Mouse (Mus musculus): ENCODE data around the gene Chpf2. TPM values are rescaled to one million over a fixed set of nuclear protein-coding genes. Genes with fewer than 3 reads are reported as not detected.
A peak's percentile ranks its signal among the peaks of the same experiment; 100 is the strongest.

Chpf2 gene
- total RNA-seq, 1 experiment from 2014 or later = 37.9 TPM

- no peak for ATAC-seq (ENCODE audit: extremely low read depth, insufficient number of reproducible peaks, low FRiP score, poor library complexity, severe bottlenecking)
Measured at GRCm38 (mm10) chr5:24589511-24590500, 3.3 kb downstream of the Chpf2 start.

- no peak for ATAC-seq (ENCODE audit: extremely low read depth, insufficient number of reproducible peaks, low FRiP score, poor library complexity, severe bottlenecking)
Measured at GRCm38 (mm10) chr5:24591268-24591721, 4.8 kb downstream of the Chpf2 start.

DNA sequence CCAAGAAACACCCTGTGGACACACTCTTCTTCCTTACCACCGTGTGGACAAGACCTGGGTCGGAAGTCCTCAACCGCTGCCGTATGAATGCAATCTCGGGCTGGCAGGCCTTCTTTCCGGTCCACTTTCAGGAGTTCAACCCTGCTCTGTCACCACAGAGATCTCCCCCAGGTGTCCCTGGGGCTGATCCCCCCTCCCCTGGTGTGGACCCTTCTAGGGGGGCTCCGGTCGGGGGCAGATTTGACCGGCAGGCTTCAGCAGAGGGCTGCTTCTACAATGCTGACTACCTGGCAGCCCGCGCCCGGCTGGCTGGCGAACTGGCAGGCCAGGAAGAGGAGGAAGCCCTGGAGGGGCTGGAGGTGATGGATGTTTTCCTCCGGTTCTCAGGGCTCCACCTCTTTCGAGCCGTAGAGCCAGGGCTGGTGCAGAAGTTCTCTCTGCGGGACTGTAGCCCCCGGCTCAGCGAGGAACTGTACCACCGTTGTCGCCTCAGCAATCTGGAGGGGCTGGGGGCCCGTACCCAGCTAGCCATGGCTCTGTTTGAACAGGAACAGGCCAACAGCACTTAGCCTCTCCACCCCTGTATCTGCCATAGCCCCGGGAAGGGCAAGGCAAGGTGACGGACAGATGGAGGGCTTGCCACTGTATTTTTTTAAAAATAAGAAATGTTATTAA is 5.4 kb downstream of the Chpf2 start:
- ATAC-seq (ENCODE audit: extremely low read depth, insufficient number of reproducible peaks, low FRiP score, poor library complexity, severe bottlenecking) = no peak

DNA sequence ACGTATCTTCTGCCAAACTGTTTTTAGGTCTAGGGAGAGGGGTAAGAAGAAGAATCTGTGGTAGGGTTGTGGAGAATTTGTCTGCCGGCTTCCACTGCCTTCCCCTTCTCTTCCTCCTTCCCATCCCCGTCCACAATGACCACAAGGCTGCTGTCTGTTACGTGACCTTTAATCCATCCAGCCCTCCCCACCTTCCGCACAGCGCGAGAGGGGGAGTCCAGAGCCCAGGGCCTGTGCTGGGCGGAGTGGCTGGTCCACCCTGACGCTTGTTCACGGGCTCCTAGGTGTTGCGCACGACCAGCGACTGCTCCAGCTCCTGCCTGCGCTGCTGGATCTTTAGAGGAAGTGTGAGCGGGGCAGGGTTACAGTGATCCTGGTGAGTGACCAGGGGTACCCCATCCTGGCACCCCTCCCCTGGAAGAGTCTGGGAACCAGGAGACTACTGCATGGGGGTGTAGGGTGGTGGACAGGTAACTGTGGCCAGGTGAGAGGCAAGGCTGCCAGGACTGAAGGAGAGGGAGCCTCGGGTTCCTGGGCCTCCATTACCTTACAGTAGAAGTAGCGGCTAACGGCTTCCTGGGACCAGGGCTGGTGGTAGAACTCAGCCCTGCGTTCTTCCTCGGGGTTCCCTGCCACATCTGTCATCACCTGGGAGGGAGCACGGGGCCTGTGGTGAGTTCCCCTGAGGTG is 6.1 kb downstream of the Chpf2 start:
- ATAC-seq (ENCODE audit: extremely low read depth, insufficient number of reproducible peaks, low FRiP score, poor library complexity, severe bottlenecking) = no peak

DNA sequence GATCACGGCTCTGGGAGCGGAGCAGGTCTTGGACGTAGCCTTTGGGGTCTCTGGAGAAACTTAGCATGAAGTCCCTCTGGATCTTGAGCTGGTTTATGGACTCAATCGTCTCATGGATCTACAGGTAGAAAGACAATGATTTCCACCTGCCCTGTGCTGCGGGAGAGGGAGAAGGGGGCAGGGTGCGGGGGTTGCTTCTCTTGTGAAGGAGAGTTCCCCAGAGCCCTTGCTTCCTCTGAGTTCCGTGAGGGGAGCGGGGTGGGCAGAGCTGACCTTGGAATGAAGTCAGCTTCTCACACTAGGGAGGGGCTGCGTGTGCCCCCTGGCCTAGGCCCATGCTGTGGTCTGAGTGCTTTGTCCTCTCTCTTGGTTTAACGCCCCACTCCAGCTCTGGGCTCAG is 6.7 kb downstream of the Chpf2 start:
- no peak for ATAC-seq (ENCODE audit: extremely low read depth, insufficient number of reproducible peaks, low FRiP score, poor library complexity, severe bottlenecking)

- no peak for ATAC-seq (ENCODE audit: extremely low read depth, insufficient number of reproducible peaks, low FRiP score, poor library complexity, severe bottlenecking)
Measured at GRCm38 (mm10) chr5:24593928-24594327, 7.4 kb downstream of the Chpf2 start.

DNA sequence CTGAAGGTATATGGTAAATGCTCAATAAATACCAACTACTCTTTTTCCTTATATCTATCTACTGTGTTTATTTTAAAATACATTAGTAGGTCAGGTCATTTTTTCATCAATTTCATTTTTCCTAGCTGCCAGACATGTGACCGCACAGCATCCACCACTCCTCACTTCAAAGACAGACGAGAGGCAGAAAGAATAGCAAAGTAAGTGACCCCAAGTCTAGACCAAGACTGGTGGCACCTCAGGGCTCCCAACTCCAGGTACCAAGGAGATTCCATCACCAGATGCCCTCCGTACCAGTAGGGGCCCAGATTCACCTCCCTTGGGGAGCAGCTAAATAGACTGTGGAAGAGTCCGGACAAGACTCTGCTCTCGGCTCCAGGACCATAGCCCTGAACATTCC is 7.8 kb downstream of the Chpf2 start:
- no peak for ATAC-seq (ENCODE audit: extremely low read depth, insufficient number of reproducible peaks, low FRiP score, poor library complexity, severe bottlenecking)

DNA sequence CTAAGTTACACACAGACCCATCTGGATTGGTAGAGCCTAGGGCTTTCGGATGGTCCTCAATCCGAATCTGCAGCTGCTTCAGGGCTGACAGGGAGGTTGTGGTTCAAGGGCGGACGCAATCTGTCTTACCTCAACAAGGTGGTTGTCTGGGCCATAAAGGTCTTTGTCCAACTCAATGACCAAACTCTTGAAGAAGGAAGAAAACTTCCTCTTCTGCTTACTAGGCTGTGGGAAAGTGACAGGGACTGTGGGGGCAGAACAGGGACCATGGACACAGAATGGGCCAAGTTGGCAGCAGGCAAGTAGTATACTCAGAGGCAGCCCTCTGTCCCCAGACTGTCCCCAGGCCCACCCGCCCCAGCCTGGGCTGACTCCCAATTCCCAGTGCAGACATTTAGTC is 8.7 kb downstream of the Chpf2 start:
- ATAC-seq (ENCODE audit: extremely low read depth, insufficient number of reproducible peaks, low FRiP score, poor library complexity, severe bottlenecking) = no peak

DNA sequence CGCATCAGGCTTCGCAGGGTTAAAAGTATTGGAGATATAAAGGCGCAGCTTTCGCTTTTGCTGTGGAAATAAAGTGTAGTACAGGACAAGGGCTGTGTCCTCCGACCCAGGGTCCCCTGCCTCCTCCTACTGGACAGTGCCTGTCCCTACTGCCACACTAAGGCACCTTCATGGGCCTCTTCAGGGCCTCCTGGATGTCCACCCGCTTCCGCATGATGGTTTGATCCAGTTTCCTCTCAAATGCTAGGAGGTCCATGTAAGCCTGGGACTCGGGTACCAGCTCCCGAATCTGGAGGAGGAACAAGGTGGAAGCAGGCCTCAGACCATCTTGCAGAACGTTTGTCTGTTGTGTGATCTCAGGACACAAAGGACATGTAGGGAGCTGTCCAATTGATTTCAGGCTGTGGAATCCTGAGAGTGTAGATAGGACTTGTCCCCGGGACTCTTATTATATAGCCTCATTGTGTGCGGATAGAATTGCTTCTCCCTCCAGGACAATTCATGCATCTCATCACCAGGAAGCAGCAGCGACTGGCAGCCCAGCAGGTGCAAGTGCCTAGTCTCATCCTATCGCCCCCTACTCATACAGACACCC is 9.3 kb downstream of the Chpf2 start:
- ATAC-seq (ENCODE audit: extremely low read depth, insufficient number of reproducible peaks, low FRiP score, poor library complexity, severe bottlenecking) = no peak

GRCm38 (mm10) chr5:24596519-24597171 is 10.1 kb downstream of the Chpf2 start:
- ATAC-seq (ENCODE audit: extremely low read depth, insufficient number of reproducible peaks, low FRiP score, poor library complexity, severe bottlenecking) = peak; percentile 34; the same call in 1 of the 2 replicates

GRCm38 (mm10) chr5:24597221-24597728 is 10.7 kb downstream of the Chpf2 start:
- ATAC-seq (ENCODE audit: extremely low read depth, insufficient number of reproducible peaks, low FRiP score, poor library complexity, severe bottlenecking) = peak; percentile 72

DNA sequence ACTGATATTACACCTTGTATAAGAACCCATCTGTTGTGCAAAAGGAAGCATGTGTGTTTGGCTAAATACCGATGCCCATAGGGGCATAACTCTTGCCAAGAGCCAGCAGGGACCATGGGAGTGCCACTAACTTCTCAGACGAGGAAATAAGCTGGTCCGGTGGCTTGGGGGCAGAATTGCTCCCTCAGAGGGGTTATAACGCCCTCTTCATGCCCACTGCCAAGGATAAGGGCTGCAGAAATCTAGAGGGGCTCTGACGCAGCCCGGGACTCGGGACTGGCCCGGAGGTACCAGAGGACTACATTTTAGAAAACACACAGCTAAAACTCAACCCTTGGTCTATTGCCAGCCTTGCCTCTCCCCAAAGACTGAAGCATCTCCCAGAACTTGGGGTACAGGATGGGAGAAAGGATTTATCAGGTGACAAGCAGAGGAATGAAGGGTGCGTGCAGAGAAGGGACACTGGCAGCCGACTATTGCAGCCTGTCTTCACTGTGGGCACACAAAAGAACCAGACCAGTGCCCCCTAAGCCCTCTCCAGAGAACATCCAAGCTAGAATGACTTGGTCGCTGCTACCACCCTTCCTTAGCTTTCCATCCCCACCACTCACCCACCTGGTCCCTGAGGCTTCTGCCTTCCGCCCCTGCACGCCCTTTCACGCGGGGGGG is 11.5 kb downstream of the Chpf2 start:
- no peak for ATAC-seq (ENCODE audit: extremely low read depth, insufficient number of reproducible peaks, low FRiP score, poor library complexity, severe bottlenecking)

DNA sequence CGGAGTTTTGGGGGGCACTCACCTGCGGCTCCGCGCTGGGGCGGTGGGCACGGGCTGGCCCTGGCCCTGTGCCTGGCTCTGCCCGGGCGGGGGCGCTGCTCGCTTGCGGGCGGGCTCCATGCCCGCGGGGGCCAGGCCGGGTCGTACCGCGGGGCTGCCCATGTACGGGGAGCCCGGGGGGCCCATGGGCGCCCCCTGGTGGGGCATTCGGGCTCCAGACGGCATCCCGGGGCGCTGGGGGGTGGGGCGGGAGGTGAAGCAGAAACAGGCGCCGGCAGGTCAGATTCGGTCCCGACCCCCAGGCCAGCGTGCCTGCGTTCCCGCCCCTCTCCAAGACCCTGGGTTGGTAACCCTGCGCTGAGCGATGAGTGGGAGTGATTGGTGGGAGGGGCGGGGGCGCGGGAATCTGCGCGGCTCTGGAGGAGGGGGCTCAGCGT is 12.0 kb downstream of the Chpf2 start:
- no peak for ATAC-seq (ENCODE audit: extremely low read depth, insufficient number of reproducible peaks, low FRiP score, poor library complexity, severe bottlenecking)

- ATAC-seq (ENCODE audit: extremely low read depth, insufficient number of reproducible peaks, low FRiP score, poor library complexity, severe bottlenecking) = no peak
Measured at GRCm38 (mm10) chr5:24599137-24599536, 12.6 kb downstream of the Chpf2 start.

- no peak for ATAC-seq (ENCODE audit: extremely low read depth, insufficient number of reproducible peaks, low FRiP score, poor library complexity, severe bottlenecking)
Measured at GRCm38 (mm10) chr5:24600236-24600635, 13.7 kb downstream of the Chpf2 start.

- ATAC-seq (ENCODE audit: extremely low read depth, insufficient number of reproducible peaks, low FRiP score, poor library complexity, severe bottlenecking) = no peak
Measured at GRCm38 (mm10) chr5:24601071-24601835, 14.7 kb downstream of the Chpf2 start.

Measured in neutrophil, adult 5-6 weeks (primary cell).